Mouse (Mus musculus) cerebral cortex, adult 2 months (tissue): ENCODE data around the gene Gm5728.

Experiments used
- WGBS: fragments of 180-500 bp; shearing (Covaris S2); methylation state at CpG from one replicate; pipeline ENCODE4 v1.1.7; 2018; 5-methylcytosine and 5-hydroxymethylcytosine counted together

Gm5728 gene

DNA sequence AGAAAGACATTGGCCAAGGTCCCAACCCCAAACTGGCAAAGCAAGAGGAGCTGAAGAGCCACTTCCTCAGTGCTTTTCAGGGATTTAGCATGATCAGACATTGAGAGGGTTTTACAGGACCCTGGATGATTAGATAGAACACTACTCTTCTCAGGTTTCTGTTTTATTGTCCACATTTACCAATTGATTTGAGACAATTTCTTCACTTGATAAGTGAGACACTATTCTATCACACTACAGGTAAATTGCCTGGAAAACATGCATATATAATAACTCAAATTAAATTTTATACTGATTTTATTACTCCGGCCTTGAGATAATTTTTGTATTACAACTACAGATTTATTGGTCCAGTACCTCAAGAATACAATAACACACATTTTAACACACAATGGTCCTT, at the start of gene Gm5728:
TSS of gene Gm5728 (minus strand) at position 101 of the 400 bp plus-strand sequence.
- WGBS: no CpG with 5 or more reads among the region's 1 CpGs

DNA sequence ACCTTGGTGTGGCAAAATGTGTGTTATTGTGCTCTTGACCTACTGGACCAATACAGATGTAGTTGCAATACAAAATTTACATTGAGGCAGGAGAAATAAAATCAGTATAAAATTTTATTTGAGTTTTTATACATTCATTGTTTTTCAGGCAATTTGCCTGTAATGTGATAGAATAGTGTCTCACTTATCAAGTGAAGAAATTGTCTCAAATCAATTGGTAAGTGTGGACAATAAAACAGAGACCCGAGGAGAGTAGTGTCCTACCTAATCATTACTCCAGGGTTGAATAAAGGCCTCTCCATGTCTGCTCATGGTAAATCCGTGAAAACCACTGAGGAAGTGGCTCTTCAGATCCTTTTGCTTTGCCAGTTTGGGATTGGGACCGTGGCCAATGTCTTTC, 42.4 kb upstream of the Gm5728 start, which contains the start of gene Vmn1r100:
TSS of gene Vmn1r100 (plus strand) at position 301 of the 400 bp plus-strand sequence.
- WGBS: no CpG with 5 or more reads among the region's 3 CpGs

DNA sequence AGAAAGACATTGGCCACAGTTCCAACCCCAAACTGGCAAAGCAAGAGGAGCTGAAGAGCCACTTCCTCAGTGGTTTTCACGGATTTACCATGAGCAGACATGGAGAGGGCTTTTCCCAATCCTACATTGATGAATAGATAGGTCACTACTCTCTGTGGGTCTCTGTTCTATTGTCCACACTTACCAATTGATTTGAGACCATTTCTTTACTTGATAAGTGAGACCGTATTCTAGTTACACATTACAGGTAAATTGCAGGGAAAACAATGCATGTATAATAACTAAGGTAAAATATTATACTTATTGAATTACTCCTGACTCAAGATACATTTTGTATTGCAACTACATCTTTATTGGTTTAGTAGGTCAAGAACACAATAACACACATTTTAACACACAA, 41.2 kb downstream of the Gm5728 start, which contains the start of gene Gm4133:
TSS of gene Gm4133 (minus strand) at position 101 of the 400 bp plus-strand sequence.
- no CpG with 5 or more reads among the region's 2 CpGs for WGBS
